Mouse (Mus musculus): ENCODE data around the gene Lrrc1. TPM values are rescaled to one million over a fixed set of nuclear protein-coding genes. Genes with fewer than 3 reads are reported as not detected.
A peak's percentile ranks its signal among the peaks of the same experiment; 100 is the strongest.

The Lrrc1 gene
- polyA plus RNA-seq, 1 experiment from 2014 or later: 27.4 TPM

GRCm38 (mm10) chr9:77466926-77467325 lies 77.7 kb downstream of the Lrrc1 start:
- POLR2A ChIA-PET: no interaction called here
- no peak for TF ChIP-seq CTCF (IDR thresholded peaks at IDR 0.05)

GRCm38 (mm10) chr9:77465401-77465800 lies 79.3 kb downstream of the Lrrc1 start:
- no peak for TF ChIP-seq CTCF (IDR thresholded peaks at IDR 0.05)
- no peak for DNase-seq (ENCODE audit: low read depth, low spot score)
- ChIA-PET POLR2A (interaction anchor here (1.8 kb wide), 1 partner anchor 78 kb away, joined by 4 read pairs; no protein-coding TSS in a partner anchor), CTCF (interaction anchor here (1.7 kb wide), 1 partner anchor 9 kb away, joined by 5 read pairs; no protein-coding TSS in a partner anchor)
- H3K27me3 ChIP-seq: no peaks in the 10 kb centered on the region
- in situ Hi-C loops (cut with MboI; ENCODE audit: low pct_unique_long_range_greater_than_20kb): no loop called here
- no peak for ATAC-seq

More at GRCm38 (mm10) chr9:77466926-77467325, 77.7 kb downstream of the Lrrc1 start:
- no peaks in the 10 kb centered on the region for H3K27me3 ChIP-seq
- in situ Hi-C loops (cut with MboI; ENCODE audit: low pct_unique_long_range_greater_than_20kb): no loop called here
- CTCF ChIA-PET: interaction anchor here (1.2 to 1.7 kb wide), 2 partner anchors 7 to 130 kb away, joined by 3 to 5 read pairs; no protein-coding TSS in a partner anchor
- DNase-seq (ENCODE audit: low read depth, low spot score): no peak
- ATAC-seq: no peak

GRCm38 (mm10) chr9:77463861-77464260 lies 80.8 kb downstream of the Lrrc1 start:
- no peaks in the 10 kb centered on the region for H3K27me3 ChIP-seq
- in situ Hi-C loops (cut with MboI; ENCODE audit: low pct_unique_long_range_greater_than_20kb): no loop called here
- no peak for TF ChIP-seq CTCF (IDR thresholded peaks at IDR 0.05)
- DNase-seq (ENCODE audit: low read depth, low spot score): peak; percentile 27
- ATAC-seq: peak; percentile 26
- POLR2A ChIA-PET: interaction anchor here (1.8 kb wide), 1 partner anchor 80 kb away, joined by 4 read pairs; no protein-coding TSS in a partner anchor
- CTCF ChIA-PET: no interaction called here

GRCm38 (mm10) chr9:77463195-77463594 lies 81.5 kb downstream of the Lrrc1 start:
- in situ Hi-C loops (cut with MboI; ENCODE audit: low pct_unique_long_range_greater_than_20kb): no loop called here
- DNase-seq (ENCODE audit: low read depth, low spot score) (no peak), ATAC-seq (no peak)
- CTCF ChIA-PET: no interaction called here
- no peaks in the 10 kb centered on the region for H3K27me3 ChIP-seq
- no peak for TF ChIP-seq CTCF (IDR thresholded peaks at IDR 0.05)
- POLR2A ChIA-PET: no interaction called here

GRCm38 (mm10) chr9:77461371-77461915 lies 83.2 kb downstream of the Lrrc1 start:
- no peaks in the 10 kb centered on the region for H3K27me3 ChIP-seq
- no peak for TF ChIP-seq CTCF (IDR thresholded peaks at IDR 0.05)
- ATAC-seq (no peak), DNase-seq (ENCODE audit: low read depth, low spot score) (no peak)
- ChIA-PET POLR2A (interaction anchor here (0.6 kb wide), 1 partner anchor 84 kb away, joined by 3 read pairs; no protein-coding TSS in a partner anchor), CTCF (no interaction called here)
- in situ Hi-C loops (cut with MboI; ENCODE audit: low pct_unique_long_range_greater_than_20kb): no loop called here

- no peak for ATAC-seq
- no peak for TF ChIP-seq CTCF (IDR thresholded peaks at IDR 0.05)
- in situ Hi-C loops (cut with MboI; ENCODE audit: low pct_unique_long_range_greater_than_20kb): no loop called here
- no peaks in the 10 kb centered on the region for H3K27me3 ChIP-seq
- no peak for DNase-seq (ENCODE audit: low read depth, low spot score)
- CTCF ChIA-PET: no interaction called here
- POLR2A ChIA-PET: no interaction called here
These were observed 84.3 kb downstream of the Lrrc1 start for GRCm38 (mm10) chr9:77460408-77460807.

- ChIA-PET CTCF (no interaction called here), POLR2A (interaction anchor here (0.6 kb wide), 1 partner anchor 442 kb away, joined by 5 read pairs; no protein-coding TSS in a partner anchor)
- no peaks in the 10 kb centered on the region for H3K27me3 ChIP-seq
- TF ChIP-seq CTCF (IDR thresholded peaks at IDR 0.05): no peak
- DNase-seq (ENCODE audit: low read depth, low spot score): no peak
- no peak for ATAC-seq
- in situ Hi-C loops (cut with MboI; ENCODE audit: low pct_unique_long_range_greater_than_20kb): no loop called here
These were observed 85.3 kb downstream of the Lrrc1 start for GRCm38 (mm10) chr9:77459365-77459764.

GRCm38 (mm10) chr9:77456169-77456826 lies 88.4 kb downstream of the Lrrc1 start:
- in situ Hi-C loops (cut with MboI; ENCODE audit: low pct_unique_long_range_greater_than_20kb): no loop called here
- ChIA-PET CTCF (interaction anchor here (1.3 kb wide), 2 partner anchors 13 to 26 kb away, joined by 3 to 4 read pairs; no protein-coding TSS in a partner anchor), POLR2A (no interaction called here)
- H3K27me3 ChIP-seq: no peaks in the 10 kb centered on the region
- no peak for ATAC-seq
- no peak for TF ChIP-seq CTCF (IDR thresholded peaks at IDR 0.05)
- DNase-seq (ENCODE audit: low read depth, low spot score): no peak

- TF ChIP-seq CTCF (IDR thresholded peaks at IDR 0.05): no peak
- in situ Hi-C loops (cut with MboI; ENCODE audit: low pct_unique_long_range_greater_than_20kb): no loop called here
- no peaks in the 10 kb centered on the region for H3K27me3 ChIP-seq
- CTCF ChIA-PET: interaction anchor here (0.8 to 1.3 kb wide), 3 partner anchors 11 to 25 kb away, joined by 3 to 4 read pairs (median 3); no protein-coding TSS in a partner anchor
- POLR2A ChIA-PET: no interaction called here
- ATAC-seq (no peak), DNase-seq (ENCODE audit: low read depth, low spot score) (no peak)
These were observed 89.1 kb downstream of the Lrrc1 start for GRCm38 (mm10) chr9:77455439-77456168.

- no peak for TF ChIP-seq CTCF (IDR thresholded peaks at IDR 0.05)
- in situ Hi-C loops (cut with MboI; ENCODE audit: low pct_unique_long_range_greater_than_20kb): no loop called here
- POLR2A ChIA-PET: no interaction called here
- DNase-seq (ENCODE audit: low read depth, low spot score) (no peak), ATAC-seq (no peak)
- no peaks in the 10 kb centered on the region for H3K27me3 ChIP-seq
- CTCF ChIA-PET: interaction anchor here (0.8 kb wide), 1 partner anchor 46 kb away, joined by 3 read pairs; no protein-coding TSS in a partner anchor
These were observed 92.4 kb downstream of the Lrrc1 start for GRCm38 (mm10) chr9:77452046-77452807.
